Mouse (Mus musculus) hindbrain, embryonic 16.5 days (tissue): ENCODE results near the gene Arpc5. TPM values are rescaled to one million over a fixed set of nuclear protein-coding genes. Genes with fewer than 3 reads are reported as not detected.

Experiments used
- ATAC-seq: fragments of 200-750 bp; cut with Nextera tagmentation; 2 replicates; pipeline ENCODE4 v1.8.0; 2017; ENCODE audit warnings: moderate TSS enrichment, moderate library complexity
- H3K27ac ChIP-seq: fragments of 300-500 bp; sonication (generic); 2 replicates; pipeline ENCODE4 v1.5.1; 2014; ENCODE audit warnings: low read depth, mild to moderate bottlenecking, control low read depth, low read length, moderate library complexity
- H3K27me3 ChIP-seq: fragments of 300-500 bp; sonication (generic); replicated peaks from 2 replicates; pipeline ENCODE4 v1.6.1; 2014; ENCODE audit warnings: low read length; ENCODE audit not compliant: control insufficient read depth, insufficient read depth
- H3K36me3 ChIP-seq: fragments of 300-500 bp; sonication (generic); 2 replicates; pipeline ENCODE4 v1.6.1; 2014; ENCODE audit warnings: mild to moderate bottlenecking, low read length, moderate library complexity, mixed read lengths; ENCODE audit not compliant: control insufficient read depth, insufficient read depth
- H3K4me1 ChIP-seq: fragments of 300-500 bp; sonication (generic); 2 replicates; pipeline ENCODE4 v1.6.1; 2014; ENCODE audit warnings: low read depth, low read length; ENCODE audit not compliant: control insufficient read depth, insufficient read depth
- H3K4me2 ChIP-seq: fragments of 300-500 bp; sonication (generic); 2 replicates; pipeline ENCODE4 v1.6.1; 2014; ENCODE audit warnings: mild to moderate bottlenecking, low read length, control low read depth, moderate library complexity
- H3K4me3 ChIP-seq: fragments of 300-500 bp; sonication (generic); 2 replicates; pipeline ENCODE4 v1.5.1; 2014; ENCODE audit warnings: mild to moderate bottlenecking, low read length, control low read depth, moderate library complexity
- H3K9ac ChIP-seq: fragments of 300-500 bp; sonication (generic); 2 replicates; pipeline ENCODE4 v1.6.1; 2014; ENCODE audit warnings: low read depth, mild to moderate bottlenecking, control low read depth, low read length, moderate library complexity
- H3K9me3 ChIP-seq: fragments of 300-500 bp; sonication (generic); 2 replicates; pipeline ENCODE4 v1.6.1; 2014; ENCODE audit warnings: mild to moderate bottlenecking, low read length, moderate library complexity; ENCODE audit not compliant: control insufficient read depth
- WGBS: fragments of 180-500 bp; shearing (Covaris S2); extraction: QIAGEN DNeasy Blood & Tissue Kit; methylation state at CpG from one replicate; pipeline ENCODE4 v1.1.7; 2014; 5-methylcytosine and 5-hydroxymethylcytosine counted together
- polyA plus RNA-seq: library from polyadenylated mRNA; unstranded; fragments of >200 nt; fragmentation: Nextera tagmentation; extraction: Ambion mirVana; gene quantifications from 2 replicates; pipeline ENCODE4 v1.2.1, GENCODE M21; 2015

Arpc5 gene
- polyA plus RNA-seq, 1 experiment from 2014 or later: 300 TPM

GRCm38 (mm10) chr1:152739374-152739773 lies 27.0 kb upstream of the Arpc5 start:
- H3K27ac ChIP-seq: no peak overlapping the region
- H3K9ac ChIP-seq: no peak overlapping the region
- H3K4me2 ChIP-seq: no peak overlapping the region
- ATAC-seq: no peak
- 82% methylated on average over 11 of the region's 11 CpGs for WGBS
- no peak overlapping the region for H3K4me3 ChIP-seq
- H3K27me3 ChIP-seq: no peaks in the 10 kb centered on the region
- no peaks in the 10 kb centered on the region for H3K4me1 ChIP-seq
- no peaks in the 10 kb centered on the region for H3K36me3 ChIP-seq
- no peaks in the 10 kb centered on the region for H3K9me3 ChIP-seq

GRCm38 (mm10) chr1:152743095-152743826 lies 23.1 kb upstream of the Arpc5 start:
- 73% methylated on average over 15 of the region's 15 CpGs for WGBS
- H3K27ac ChIP-seq: no peak overlapping the region
- no peak for ATAC-seq
- H3K9me3 ChIP-seq: no peaks in the 10 kb centered on the region
- no peak overlapping the region for H3K4me3 ChIP-seq
- H3K4me2 ChIP-seq: no peak overlapping the region
- H3K4me1 ChIP-seq: no peaks in the 10 kb centered on the region
- no peaks in the 10 kb centered on the region for H3K27me3 ChIP-seq
- no peaks in the 10 kb centered on the region for H3K36me3 ChIP-seq
- no peak overlapping the region for H3K9ac ChIP-seq

GRCm38 (mm10) chr1:152746426-152746825 lies 19.9 kb upstream of the Arpc5 start:
- H3K4me3 ChIP-seq: no peak overlapping the region
- H3K36me3 ChIP-seq: no peaks in the 10 kb centered on the region
- H3K4me2 ChIP-seq: no peak overlapping the region
- H3K27ac ChIP-seq: no peak overlapping the region
- peak; percentile 77 for ATAC-seq
- no peak overlapping the region for H3K9ac ChIP-seq
- H3K27me3 ChIP-seq: no peaks in the 10 kb centered on the region
- no peaks in the 10 kb centered on the region for H3K9me3 ChIP-seq
- peaks cover 5% of the 10 kb centered on the region for H3K4me1 ChIP-seq
- 7% methylated on average over 5 of the region's 5 CpGs for WGBS

- Histone ChIP-seq H3K27me3 (no peaks in the 10 kb centered on the region), H3K9me3 (no peaks in the 10 kb centered on the region), H3K9ac (no peak overlapping the region), H3K4me3 (no peak overlapping the region), H3K4me1 (peaks cover 5% of the 10 kb centered on the region), H3K27ac (no peak overlapping the region), H3K36me3 (no peaks in the 10 kb centered on the region), H3K4me2 (no peak overlapping the region)
- ATAC-seq: no peak
- WGBS: 75% methylated on average over 9 of the region's 9 CpGs
Observed at GRCm38 (mm10) chr1:152749276-152749675, 17.1 kb upstream of the Arpc5 start.

- ATAC-seq: peak; percentile 49; the same call in 1 of the 2 replicates
- no peak within 1 kb of the TSS for H3K4me2 ChIP-seq
Observed at GRCm38 (mm10) chr1:152750312-152750965, 15.9 kb upstream of the Arpc5 start, which contains the start of gene Apobec4. TSS of gene Apobec4 (plus strand) at chr1:152750551.

GRCm38 (mm10) chr1:152761791-152762190 lies 4.6 kb upstream of the Arpc5 start:
- no peaks in the 10 kb centered on the region; the same call in 1 of the 2 replicates for H3K27me3 ChIP-seq
- no peak overlapping the region for H3K4me3 ChIP-seq
- H3K27ac ChIP-seq: no peak overlapping the region
- H3K9ac ChIP-seq: no peak overlapping the region
- ATAC-seq: no peak
- peaks cover 2% of the 10 kb centered on the region; the same call in 1 of the 2 replicates for H3K4me1 ChIP-seq
- H3K36me3 ChIP-seq: no peaks in the 10 kb centered on the region
- WGBS: 91% methylated on average over 2 of the region's 2 CpGs
- no peak overlapping the region for H3K4me2 ChIP-seq
- no peaks in the 10 kb centered on the region for H3K9me3 ChIP-seq

More at GRCm38 (mm10) chr1:152750312-152750965, 15.9 kb upstream of the Arpc5 start, which contains the start of gene Apobec4:
- H3K36me3 ChIP-seq: no peaks in the 10 kb centered on the region
- peaks cover 5% of the 10 kb centered on the region for H3K4me1 ChIP-seq
- no peak within 1 kb of the TSS for H3K4me3 ChIP-seq
- WGBS: 50% methylated on average over 13 of the region's 13 CpGs
- H3K27me3 ChIP-seq: no peaks in the 10 kb centered on the region
- H3K27ac ChIP-seq: no peak within 1 kb of the TSS
- H3K9me3 ChIP-seq: no peaks in the 10 kb centered on the region
- H3K9ac ChIP-seq: no peak within 1 kb of the TSS

- Histone ChIP-seq H3K9me3 (no peaks in the 10 kb centered on the region), H3K4me2 (peak overlapping the region; percentile 68), H3K4me3 (peak overlapping the region; percentile 89), H3K9ac (peak overlapping the region; percentile 97), H3K27ac (peak overlapping the region; percentile 87), H3K27me3 (no peaks in the 10 kb centered on the region; the same call in 1 of the 2 replicates), H3K36me3 (peaks cover 6% of the 10 kb centered on the region), H3K4me1 (peaks cover 10% of the 10 kb centered on the region)
- peak; percentile 72 for ATAC-seq
- 1% methylated on average over 40 of the region's 60 CpGs for WGBS
Observed at GRCm38 (mm10) chr1:152766804-152767748, 734 bp downstream of the Arpc5 start.

GRCm38 (mm10) chr1:152767749-152768488 lies 1.6 kb downstream of the Arpc5 start:
- no peak overlapping the region for H3K9ac ChIP-seq
- peaks cover 7% of the 10 kb centered on the region for H3K36me3 ChIP-seq
- peak overlapping the region; percentile 89 for H3K4me3 ChIP-seq
- peak overlapping the region; percentile 68 for H3K4me2 ChIP-seq
- peaks cover 10% of the 10 kb centered on the region for H3K4me1 ChIP-seq
- peak; percentile 46 for ATAC-seq
- H3K27ac ChIP-seq: no peak overlapping the region
- no peaks in the 10 kb centered on the region for H3K9me3 ChIP-seq
- H3K27me3 ChIP-seq: no peaks in the 10 kb centered on the region; the same call in 1 of the 2 replicates
- WGBS: 4% methylated on average over 5 of the region's 5 CpGs
